Mouse (Mus musculus): ENCODE results near the gene Clic4.

DNA sequence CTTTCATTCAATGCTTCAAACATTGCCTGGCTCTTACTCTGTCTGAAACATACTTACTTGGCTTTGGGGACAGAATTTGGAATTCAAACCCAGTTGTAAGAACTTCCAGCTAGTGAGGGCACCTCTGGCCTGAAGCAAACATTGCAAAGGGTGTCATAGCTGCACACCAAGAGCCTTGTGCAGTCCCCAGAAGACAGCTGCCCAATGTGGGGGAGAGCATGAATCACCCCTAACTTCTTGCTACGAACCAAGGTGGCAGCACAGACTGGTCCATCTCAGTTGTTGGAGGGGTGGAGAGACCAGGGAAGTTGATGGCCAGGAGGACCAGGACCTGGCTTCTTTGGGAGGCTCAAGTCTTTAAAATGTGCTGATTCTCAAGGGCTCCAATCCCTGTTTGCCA lies 81.4 kb downstream of the Clic4 start:
- TF ChIP-seq CTCF (IDR thresholded peaks at IDR 0.05; ENCODE audit: insufficient read depth, low read depth, low read length): no peak
- no peak for TF ChIP-seq POLR2A (IDR thresholded peaks at IDR 0.05; ENCODE audit: insufficient read depth, low read depth, low read length)

All from olfactory bulb, adult 2 months (tissue).